Mouse (Mus musculus) stomach, embryonic 16.5 days (tissue): Measurements from ENCODE around the gene Ptpn3. TPM values are rescaled to one million over a fixed set of nuclear protein-coding genes. Genes with fewer than 3 reads are reported as not detected.
A peak's percentile ranks its signal among the peaks of the same experiment; 100 is the strongest.

Experiments used
- ATAC-seq: fragments of 200-750 bp; cut with Nextera tagmentation; 2 replicates; pipeline ENCODE4 v1.8.0; 2017; ENCODE audit warnings: moderate number of reproducible peaks, moderate TSS enrichment; ENCODE audit not compliant: insufficient read depth, low FRiP score
- H3K27ac ChIP-seq: fragments of 300-500 bp; sonication (generic); 2 replicates; pipeline ENCODE4 v1.5.1; 2014; ENCODE audit warnings: low read length
- H3K27me3 ChIP-seq: fragments of 300-500 bp; sonication (generic); 2 replicates; pipeline ENCODE4 v1.6.1; 2014; ENCODE audit warnings: low read length, control low read depth, mixed read lengths; ENCODE audit not compliant: control insufficient read depth, insufficient read depth
- H3K36me3 ChIP-seq: fragments of 300-500 bp; sonication (generic); 2 replicates; pipeline ENCODE4 v1.6.1; 2014; ENCODE audit warnings: low read length; ENCODE audit not compliant: control insufficient read depth, insufficient read depth
- H3K4me1 ChIP-seq: fragments of 300-500 bp; sonication (generic); 2 replicates; pipeline ENCODE4 v1.6.1; 2014; ENCODE audit warnings: low read length, control low read depth, mixed read lengths; ENCODE audit not compliant: control insufficient read depth, insufficient read depth
- H3K4me2 ChIP-seq: fragments of 300-500 bp; sonication (generic); 2 replicates; pipeline ENCODE4 v1.6.1; 2014; ENCODE audit warnings: low read depth, low read length, mixed read lengths
- H3K4me3 ChIP-seq: fragments of 300-500 bp; sonication (generic); replicated peaks from 2 replicates; pipeline ENCODE4 v1.5.1; 2014; ENCODE audit warnings: mild to moderate bottlenecking, low read length
- H3K9ac ChIP-seq: fragments of 300-500 bp; sonication (generic); 2 replicates; pipeline ENCODE4 v1.6.1; 2014; ENCODE audit warnings: low read length
- H3K9me3 ChIP-seq: fragments of 300-500 bp; sonication (generic); replicated peaks from 2 replicates; pipeline ENCODE4 v1.6.1; 2016; ENCODE audit warnings: low read length, control low read depth; ENCODE audit not compliant: control insufficient read depth
- WGBS: fragments of 180-500 bp; shearing (Covaris S2); extraction: QIAGEN DNeasy Blood & Tissue Kit; methylation state at CpG from one replicate; pipeline ENCODE4 v1.1.7; 2014; 5-methylcytosine and 5-hydroxymethylcytosine counted together
- polyA plus RNA-seq: library from polyadenylated mRNA; unstranded; fragments of >200 nt; fragmentation: Nextera tagmentation; extraction: Ambion mirVana; gene quantifications from 2 replicates; pipeline ENCODE4 v1.2.1, GENCODE M21; 2015

The Ptpn3 gene
- polyA plus RNA-seq, 1 experiment from 2014 or later, result 7.1 TPM

- Histone ChIP-seq H3K4me3 (no peak overlapping the region), H3K9me3 (no peaks in the 10 kb centered on the region), H3K9ac (no peak overlapping the region), H3K27ac (no peak overlapping the region), H3K36me3 (no peaks in the 10 kb centered on the region), H3K4me2 (no peak overlapping the region), H3K4me1 (no peaks in the 10 kb centered on the region), H3K27me3 (no peaks in the 10 kb centered on the region)
- ATAC-seq, result no peak
- 59% methylated on average over 9 of the region's 9 CpGs for WGBS
Measured at GRCm38 (mm10) chr4:57261813-57262212, 39.8 kb downstream of the Ptpn3 start.

- no peak overlapping the region for H3K27ac ChIP-seq
- H3K4me3 ChIP-seq, result no peak overlapping the region
- 50% methylated on average over 14 of the region's 14 CpGs for WGBS
- no peak overlapping the region for H3K4me2 ChIP-seq
- no peaks in the 10 kb centered on the region for H3K9me3 ChIP-seq
- H3K4me1 ChIP-seq, result no peaks in the 10 kb centered on the region
- no peaks in the 10 kb centered on the region for H3K36me3 ChIP-seq
- ATAC-seq, result no peak
- H3K9ac ChIP-seq, result no peak overlapping the region
- H3K27me3 ChIP-seq, result no peaks in the 10 kb centered on the region
Measured at GRCm38 (mm10) chr4:57258159-57259035, 43.2 kb downstream of the Ptpn3 start.

DNA sequence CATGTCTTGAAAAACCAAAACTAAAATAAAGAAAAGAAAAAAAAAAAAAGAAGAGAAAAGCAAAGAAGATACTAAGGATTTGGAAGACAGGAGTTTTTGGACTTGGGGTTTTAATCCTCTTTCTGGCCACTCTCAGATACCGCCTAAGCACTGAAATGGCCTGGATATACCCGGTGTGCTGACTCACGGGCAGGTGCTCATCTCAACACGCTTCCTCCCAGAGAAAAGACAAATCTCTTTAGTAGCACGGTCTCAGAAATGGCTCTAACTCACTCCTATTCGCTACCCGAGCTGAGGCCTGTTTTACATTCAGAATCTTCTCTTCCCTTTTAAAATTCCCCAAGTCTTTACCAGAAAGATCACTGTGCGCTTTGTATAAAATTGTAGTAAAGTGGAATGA, 44.2 kb downstream of the Ptpn3 start:
- WGBS, result 88% methylated on average over 8 of the region's 8 CpGs

DNA sequence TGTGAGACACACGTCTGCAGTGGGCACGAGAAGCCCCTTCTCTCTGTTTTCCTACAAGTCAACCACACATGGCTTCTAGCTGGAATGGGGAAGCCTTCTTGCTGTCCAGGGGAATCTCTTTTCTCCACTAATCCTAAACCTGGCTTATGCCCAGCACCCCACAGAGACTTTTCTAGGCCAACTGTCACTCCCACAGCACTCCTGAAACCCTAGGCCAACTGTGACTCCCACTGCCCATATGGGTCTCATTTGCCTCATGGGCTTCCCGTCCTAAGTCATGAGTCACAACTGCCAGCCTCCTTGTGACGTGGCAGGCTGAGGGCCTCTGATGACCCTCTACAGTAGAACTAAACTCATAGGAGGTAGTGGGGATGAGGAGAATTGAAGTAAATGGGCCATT, 44.9 kb downstream of the Ptpn3 start:
- ATAC-seq, result no peak
- no peaks in the 10 kb centered on the region for H3K9me3 ChIP-seq
- H3K27me3 ChIP-seq, result no peaks in the 10 kb centered on the region
- WGBS, result 81% methylated on average over 4 of the region's 4 CpGs
- H3K4me3 ChIP-seq, result no peak overlapping the region
- no peaks in the 10 kb centered on the region for H3K36me3 ChIP-seq
- no peak overlapping the region for H3K9ac ChIP-seq
- H3K4me2 ChIP-seq, result no peak overlapping the region
- no peaks in the 10 kb centered on the region for H3K4me1 ChIP-seq
- no peak overlapping the region for H3K27ac ChIP-seq

More for the DNA sequence above, 44.2 kb downstream of the Ptpn3 start:
- no peaks in the 10 kb centered on the region for H3K27me3 ChIP-seq
- ATAC-seq, result no peak
- no peak overlapping the region for H3K27ac ChIP-seq
- no peaks in the 10 kb centered on the region for H3K4me1 ChIP-seq
- H3K4me3 ChIP-seq, result no peak overlapping the region
- no peak overlapping the region for H3K4me2 ChIP-seq
- H3K36me3 ChIP-seq, result no peaks in the 10 kb centered on the region
- H3K9me3 ChIP-seq, result no peaks in the 10 kb centered on the region
- no peak overlapping the region for H3K9ac ChIP-seq

GRCm38 (mm10) chr4:57254412-57254811, 47.2 kb downstream of the Ptpn3 start:
- no peak overlapping the region for H3K4me3 ChIP-seq
- WGBS, result 83% methylated on average over 6 of the region's 6 CpGs
- no peak overlapping the region for H3K4me2 ChIP-seq

DNA sequence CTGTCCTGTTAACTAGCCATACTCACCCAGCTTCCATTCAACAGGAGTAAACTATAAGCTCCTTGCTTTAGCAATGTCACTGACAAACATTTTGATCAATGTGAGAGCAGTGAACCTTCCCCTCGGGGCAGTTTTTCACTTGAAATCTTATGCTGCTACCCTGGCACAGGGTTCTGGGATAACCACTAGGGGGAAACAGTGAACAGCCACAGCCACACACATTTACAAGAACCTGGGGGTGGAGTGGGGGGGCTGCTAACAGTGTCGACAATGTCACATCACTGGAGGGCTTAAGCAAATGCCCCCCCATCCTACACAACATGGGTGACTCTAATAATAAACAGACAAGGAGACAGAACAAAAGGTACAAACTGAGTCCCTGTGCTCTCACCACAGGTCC, 51.0 kb downstream of the Ptpn3 start:
- no peak overlapping the region for H3K4me3 ChIP-seq
- no peak for ATAC-seq
- H3K36me3 ChIP-seq, result no peaks in the 10 kb centered on the region
- H3K9me3 ChIP-seq, result no peaks in the 10 kb centered on the region
- no peaks in the 10 kb centered on the region for H3K27me3 ChIP-seq
- no peak overlapping the region for H3K27ac ChIP-seq
- H3K4me2 ChIP-seq, result no peak overlapping the region
- H3K9ac ChIP-seq, result no peak overlapping the region
- 11% methylated on average over 2 of the region's 2 CpGs for WGBS
- H3K4me1 ChIP-seq, result peaks cover 6% of the 10 kb centered on the region

More at GRCm38 (mm10) chr4:57254412-57254811, 47.2 kb downstream of the Ptpn3 start:
- Histone ChIP-seq H3K9ac (no peak overlapping the region), H3K9me3 (no peaks in the 10 kb centered on the region), H3K4me1 (no peaks in the 10 kb centered on the region), H3K27ac (no peak overlapping the region), H3K36me3 (no peaks in the 10 kb centered on the region), H3K27me3 (no peaks in the 10 kb centered on the region)
- ATAC-seq, result no peak

DNA sequence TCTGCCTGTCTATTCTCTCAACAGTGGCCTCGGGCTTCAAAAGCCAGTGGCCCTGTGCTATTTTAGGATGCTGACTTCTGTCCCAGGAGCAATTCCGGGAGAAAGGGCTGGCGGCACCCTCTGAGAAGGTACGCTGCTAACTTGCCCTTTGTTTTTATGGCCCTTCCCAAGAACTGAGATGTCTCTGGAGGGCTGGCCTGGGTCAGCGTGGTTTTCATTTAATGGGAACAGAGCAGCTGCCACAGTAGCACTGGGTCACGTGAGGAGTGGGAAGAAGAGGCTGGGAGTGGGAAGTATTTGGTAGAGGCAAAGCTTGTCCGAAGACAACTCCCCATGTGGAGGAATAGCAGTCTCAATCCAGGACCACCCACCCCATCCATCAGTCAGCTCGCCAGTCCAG, 52.5 kb downstream of the Ptpn3 start:
- H3K9ac ChIP-seq, result no peak overlapping the region
- no peak overlapping the region for H3K27ac ChIP-seq
- ATAC-seq, result no peak
- H3K4me3 ChIP-seq, result no peak overlapping the region
- H3K4me2 ChIP-seq, result no peak overlapping the region
- no peaks in the 10 kb centered on the region for H3K36me3 ChIP-seq
- H3K4me1 ChIP-seq, result peaks cover 6% of the 10 kb centered on the region
- 49% methylated on average over 8 of the region's 8 CpGs for WGBS
- H3K9me3 ChIP-seq, result no peaks in the 10 kb centered on the region
- H3K27me3 ChIP-seq, result no peaks in the 10 kb centered on the region

GRCm38 (mm10) chr4:57244874-57245273, 56.8 kb downstream of the Ptpn3 start:
- Histone ChIP-seq H3K9ac (no peak overlapping the region), H3K4me2 (no peak overlapping the region), H3K4me1 (peaks cover 10% of the 10 kb centered on the region), H3K27ac (no peak overlapping the region), H3K36me3 (no peaks in the 10 kb centered on the region; the same call in 1 of the 2 replicates), H3K27me3 (no peaks in the 10 kb centered on the region), H3K4me3 (no peak overlapping the region), H3K9me3 (no peaks in the 10 kb centered on the region)
- ATAC-seq, result no peak
- WGBS, result 88% methylated on average over 10 of the region's 10 CpGs

DNA sequence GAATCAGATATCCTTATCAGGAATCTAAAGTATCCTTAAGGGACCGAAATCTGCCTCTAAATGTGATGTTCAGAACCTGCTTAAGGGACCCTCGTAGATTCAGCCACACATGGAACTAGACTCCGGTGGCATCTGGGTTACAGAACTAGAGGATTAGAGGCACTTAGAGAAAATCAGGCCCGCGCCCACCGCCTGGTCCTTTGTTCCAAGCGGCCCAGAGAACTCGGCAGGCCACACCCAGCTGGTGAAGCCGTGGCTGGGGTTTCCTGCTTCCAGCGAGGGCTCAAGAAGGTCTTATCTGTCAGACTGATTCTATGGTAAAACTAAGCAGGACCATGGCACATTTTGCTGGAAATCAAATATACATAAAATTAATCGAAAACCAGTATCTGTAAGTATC, 58.3 kb downstream of the Ptpn3 start:
- Histone ChIP-seq H3K4me2 (no peak overlapping the region), H3K36me3 (no peaks in the 10 kb centered on the region; the same call in 1 of the 2 replicates), H3K4me3 (no peak overlapping the region), H3K27ac (peak overlapping the region; percentile 60; the same call in 1 of the 2 replicates), H3K9me3 (no peaks in the 10 kb centered on the region), H3K27me3 (no peaks in the 10 kb centered on the region), H3K9ac (no peak overlapping the region), H3K4me1 (peaks cover 10% of the 10 kb centered on the region)
- 56% methylated on average over 11 of the region's 11 CpGs for WGBS
- ATAC-seq, result no peak
